Mouse (Mus musculus): ENCODE measurements around the gene Hba-a2. TPM values are rescaled to one million over a fixed set of nuclear protein-coding genes. Genes with fewer than 3 reads are reported as not detected.
"Not testable (repeated sequence)": the region's sequence is repeated elsewhere in the genome, so short reads cannot be mapped to it uniquely, and the experiment has no call there.

The Hba-a2 gene
- 1,000 to 10,000 TPM in 1 of 2 experiments, 100 to 1,000 TPM in 1; 662 to 1,092 TPM for total RNA-seq (2021)
- long read RNA-seq, experiment 1, transcript Hba-a2-201 (3 exons, 554 nt), result major isoform, 109 of 111 reads
- long read RNA-seq, experiment 1, partial matches to known transcripts, result 1 of 111 reads
- long read RNA-seq, experiment 1, other reads (novel, unspliced or antisense), result 0 of 111 reads
- long read RNA-seq, experiment 2, transcript Hba-a2-201 (3 exons, 554 nt), result major isoform, 69 of 70 reads
- long read RNA-seq, experiment 2, partial matches to known transcripts, result 0 of 70 reads
- long read RNA-seq, experiment 2, other reads (novel, unspliced or antisense), result 0 of 70 reads

DNA sequence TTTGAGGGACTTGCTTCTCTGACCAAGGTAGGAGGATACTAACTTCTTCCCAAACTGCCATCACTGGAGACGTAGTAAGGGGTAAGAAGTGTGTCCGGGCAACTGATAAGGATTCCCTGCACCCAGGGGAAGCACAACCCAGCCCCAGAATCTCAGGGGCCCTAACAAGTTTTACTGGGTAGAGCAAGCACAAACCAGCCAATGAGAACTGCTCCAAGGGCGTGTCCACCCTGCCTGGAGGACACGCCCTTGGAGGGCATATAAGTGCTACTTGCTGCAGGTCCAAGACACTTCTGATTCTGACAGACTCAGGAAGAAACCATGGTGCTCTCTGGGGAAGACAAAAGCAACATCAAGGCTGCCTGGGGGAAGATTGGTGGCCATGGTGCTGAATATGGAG, at the start of gene Hba-a2:
Gene Hba-a2 (plus strand): TSS at position 287 of the 400 bp plus-strand sequence.
- not testable (repeated sequence) for DNase-seq

DNA sequence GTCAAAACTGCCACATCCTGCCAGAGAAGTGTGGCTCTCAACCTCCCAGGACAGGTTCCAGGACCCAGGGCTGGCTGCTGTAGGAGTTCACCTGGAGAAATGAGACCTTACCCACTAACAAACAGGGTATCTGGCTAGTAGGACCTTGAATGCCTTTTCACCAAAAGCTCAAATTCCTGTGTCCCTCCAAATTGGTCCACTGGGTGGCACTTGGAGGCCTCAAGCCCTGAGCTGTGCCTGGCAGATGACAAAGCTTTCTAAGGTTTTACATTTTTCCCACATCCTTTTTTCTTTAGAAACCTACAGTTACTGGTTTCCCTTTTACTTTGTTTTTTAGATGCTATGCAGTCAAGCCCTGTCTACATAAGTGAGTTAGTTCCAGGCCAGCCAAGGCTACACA, 49.2 kb upstream of the Hba-a2 start:
- DNase-seq, result no peak

DNA sequence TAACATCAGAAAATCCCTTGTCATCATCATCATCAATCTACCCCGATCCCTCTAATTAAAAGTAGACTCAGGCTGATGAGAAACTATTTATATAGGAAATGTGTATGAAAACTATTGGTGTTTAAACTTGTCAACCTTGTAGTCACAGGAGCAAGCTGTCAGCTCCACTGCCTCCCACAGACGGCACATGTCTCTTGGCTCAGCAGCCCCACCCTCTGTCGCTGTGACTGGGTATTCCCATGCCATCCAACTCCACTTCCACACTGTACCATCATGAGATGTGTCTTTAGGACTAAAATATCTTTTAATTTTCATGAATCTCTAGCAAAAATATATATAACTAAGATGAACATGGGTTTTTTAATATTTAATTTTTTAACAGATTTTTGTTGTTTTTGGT, 47.9 kb upstream of the Hba-a2 start:
- no peak for DNase-seq

DNA sequence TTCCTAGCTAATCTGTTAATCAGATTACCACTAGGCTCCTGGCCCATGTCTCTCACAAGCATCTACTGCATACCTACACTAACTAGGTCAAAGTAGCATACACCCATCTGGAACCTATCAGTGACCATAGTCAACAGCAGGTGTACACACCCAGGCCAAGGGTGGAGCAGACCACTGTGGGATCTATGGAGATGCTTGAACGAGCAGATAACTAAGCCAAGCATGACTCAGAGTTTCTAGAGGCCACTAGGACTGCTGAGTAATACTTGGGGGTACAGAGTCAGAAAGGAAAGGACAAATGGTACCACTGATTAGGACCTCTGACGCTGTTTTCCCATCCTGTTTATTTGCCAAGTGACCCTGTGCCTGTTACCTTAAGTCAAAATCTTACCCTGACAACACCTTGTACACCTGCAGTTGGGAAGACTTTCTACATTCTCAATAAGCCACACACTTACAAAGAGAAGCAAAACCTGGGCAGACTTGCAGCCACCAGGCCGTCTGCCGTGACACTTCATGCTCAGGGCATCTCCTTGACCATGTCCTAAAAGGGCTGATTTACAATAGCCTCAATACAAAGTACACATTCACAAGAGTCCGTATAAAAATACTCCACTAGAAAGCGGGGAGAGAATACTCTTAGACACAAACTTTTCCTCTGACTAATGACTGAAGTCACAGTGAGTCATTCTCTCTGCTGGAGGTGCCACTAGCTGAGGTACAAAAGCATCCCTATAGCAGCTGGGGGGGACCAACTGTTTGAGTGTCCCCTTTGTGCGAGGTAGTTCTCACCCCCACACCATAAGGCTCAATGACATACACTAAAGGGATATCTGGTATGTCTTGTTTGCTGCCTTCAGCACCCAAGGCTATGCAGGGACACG, 45.2 kb upstream of the Hba-a2 start:
- DNase-seq, result no peak

DNA sequence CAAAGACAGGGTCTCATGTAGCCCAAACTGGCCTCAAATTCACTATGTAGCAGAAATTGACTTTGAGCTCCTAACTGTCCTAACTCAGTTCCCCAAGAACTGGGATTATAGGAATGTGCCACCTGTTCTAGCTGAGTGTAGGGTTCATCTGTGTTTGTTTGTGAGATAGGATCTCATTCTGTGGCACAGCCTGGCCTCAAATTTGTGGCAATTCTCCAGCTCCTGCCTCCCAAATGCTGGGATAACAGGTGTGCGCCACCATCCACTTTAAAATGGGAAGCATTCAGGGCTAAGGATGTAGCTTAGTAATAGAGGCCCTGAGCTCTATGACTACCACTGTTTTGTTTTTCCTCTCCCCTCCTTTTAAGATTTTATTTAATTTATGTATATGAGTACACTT, 43.2 kb upstream of the Hba-a2 start:
- DNase-seq, result no peak

DNA sequence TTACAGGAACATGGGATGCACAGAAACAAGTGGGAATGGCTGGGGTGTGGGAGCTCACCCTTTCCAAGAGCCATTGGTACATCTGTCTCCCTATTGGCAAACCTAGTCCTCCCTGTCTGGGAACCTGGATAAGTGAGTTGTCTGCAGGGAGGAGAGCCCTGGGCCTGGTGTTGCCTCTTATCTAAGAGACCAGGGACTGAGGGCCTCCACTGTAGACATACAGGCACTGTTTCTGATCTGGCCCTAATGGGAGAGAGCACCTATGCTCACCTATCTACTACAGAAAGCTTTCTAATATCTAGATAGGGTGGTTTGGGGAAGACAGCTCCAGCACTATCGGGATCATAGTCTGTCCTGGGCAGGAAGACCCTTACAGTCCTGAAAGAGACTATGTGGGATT, 40.1 kb upstream of the Hba-a2 start:
- DNase-seq, result no peak

DNA sequence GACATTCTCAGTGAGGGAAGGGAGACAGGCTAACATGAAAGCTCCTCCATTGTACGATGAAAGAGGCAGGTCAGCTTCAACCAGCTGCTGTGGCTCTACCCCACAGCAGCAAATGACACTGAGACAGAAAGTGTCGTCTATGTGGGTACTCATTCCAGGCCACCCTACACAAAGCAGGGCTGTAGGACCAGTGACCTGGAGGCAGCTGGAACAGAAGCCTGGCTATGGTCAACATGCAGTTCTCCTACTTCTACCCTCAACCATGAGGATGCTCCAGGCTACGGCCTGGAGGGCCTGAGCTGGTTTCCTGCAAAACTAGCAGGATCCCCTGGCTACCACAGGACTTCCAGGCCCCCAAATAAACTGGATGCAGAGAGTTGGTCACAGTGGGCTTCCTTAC, 39.7 kb upstream of the Hba-a2 start:
- no peak for DNase-seq

DNA sequence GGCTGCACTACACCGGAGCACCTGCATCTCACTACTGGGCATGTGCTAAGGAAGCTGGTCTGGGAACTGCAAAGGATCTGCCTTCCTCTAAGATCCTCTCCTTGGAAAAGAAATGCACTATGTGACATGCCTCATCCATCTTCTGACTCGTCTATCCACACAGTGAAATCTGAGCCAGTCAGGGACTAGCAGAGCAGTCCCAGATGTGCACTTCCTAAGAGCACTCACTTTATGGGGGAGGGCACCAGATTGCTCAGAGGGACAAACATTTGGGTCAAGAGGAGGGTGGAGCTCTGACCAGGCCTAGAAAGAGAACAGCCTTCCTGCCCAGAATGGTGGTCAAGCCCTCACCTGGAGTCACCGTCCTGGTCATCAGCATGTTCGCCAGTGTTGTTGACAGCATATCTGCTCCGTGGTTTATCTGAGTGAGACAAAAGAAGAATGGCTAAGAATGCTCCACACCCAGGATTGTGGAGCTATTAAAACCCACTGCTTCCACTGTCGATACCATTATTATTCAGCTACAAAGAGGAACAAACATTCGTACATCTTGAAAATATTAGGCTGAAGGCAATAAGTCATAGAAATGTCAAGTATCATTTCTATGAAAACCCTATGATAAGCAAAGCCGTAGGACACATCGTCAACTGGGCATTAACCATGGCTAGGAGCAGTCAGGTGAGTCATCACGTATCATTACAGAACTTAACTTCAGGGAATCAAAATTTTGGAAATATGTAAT, 33.4 kb upstream of the Hba-a2 start:
- no peak for DNase-seq

DNA sequence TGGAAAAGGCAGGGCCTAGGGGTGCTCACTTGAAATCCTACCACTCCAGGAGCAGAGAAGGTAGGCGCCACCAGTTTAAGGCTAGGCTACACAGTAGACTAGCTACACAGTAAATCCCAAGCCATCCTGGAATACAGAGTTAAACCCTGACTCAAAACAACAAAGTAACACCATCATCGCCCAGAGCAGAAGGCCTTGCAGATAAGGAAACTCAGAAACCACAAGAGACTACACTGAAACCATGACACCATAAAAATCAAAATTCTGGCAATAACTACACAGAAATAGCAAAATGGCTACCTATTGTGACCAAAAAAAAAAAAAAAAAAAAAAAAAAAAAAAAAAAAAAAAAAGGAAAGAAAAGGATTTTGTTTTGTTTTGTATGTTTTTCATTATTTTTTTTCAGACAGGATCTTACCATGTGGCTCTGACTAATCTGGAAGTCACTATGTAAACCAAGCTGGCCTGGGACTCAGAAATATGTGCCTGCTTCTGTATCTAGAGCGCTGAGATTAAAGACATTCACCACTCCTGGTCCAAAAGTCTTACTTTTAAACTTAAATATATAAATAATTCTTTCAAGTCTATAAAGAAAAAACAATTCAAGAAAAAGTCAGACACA, 31.1 kb upstream of the Hba-a2 start:
- no peak for DNase-seq

DNA sequence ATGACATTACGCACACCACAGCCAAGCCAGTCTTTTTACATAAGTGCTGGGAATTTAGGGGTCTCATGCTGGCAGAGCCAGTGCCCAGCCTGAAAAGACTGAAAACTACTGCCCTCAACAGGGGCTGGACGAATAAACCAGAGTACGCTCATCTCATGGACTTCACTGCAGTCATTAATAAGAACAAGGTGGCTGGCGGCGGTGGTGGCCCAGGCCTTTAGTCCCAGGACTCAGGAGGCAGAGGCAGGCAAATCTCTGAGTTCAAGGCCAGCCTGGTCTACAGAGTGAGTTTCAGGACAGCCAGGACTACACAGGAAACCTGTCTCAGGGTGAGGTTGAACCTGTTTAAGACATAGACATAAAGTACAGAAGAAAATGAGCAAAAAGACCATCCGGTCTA, 30.1 kb upstream of the Hba-a2 start:
- no peak for DNase-seq

DNA sequence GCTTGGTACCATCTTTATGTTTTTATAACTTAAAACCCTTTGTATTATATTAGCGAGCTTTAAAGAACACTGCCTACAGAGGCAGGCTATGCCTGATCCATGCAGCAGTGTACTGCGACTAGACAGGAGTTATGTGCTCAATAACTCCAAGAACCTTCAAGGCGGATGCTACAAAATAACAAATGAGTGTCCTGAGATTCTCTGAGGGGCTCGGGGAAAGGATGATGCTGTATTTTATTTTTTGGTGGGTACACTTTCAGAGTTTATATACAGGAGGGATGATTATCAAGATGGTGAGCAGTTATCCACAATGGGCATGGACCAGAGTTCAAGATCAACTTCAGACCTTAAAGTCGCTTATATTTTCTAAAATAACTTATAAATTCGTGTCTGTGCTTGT, 29.5 kb upstream of the Hba-a2 start:
- no peak for DNase-seq

DNA sequence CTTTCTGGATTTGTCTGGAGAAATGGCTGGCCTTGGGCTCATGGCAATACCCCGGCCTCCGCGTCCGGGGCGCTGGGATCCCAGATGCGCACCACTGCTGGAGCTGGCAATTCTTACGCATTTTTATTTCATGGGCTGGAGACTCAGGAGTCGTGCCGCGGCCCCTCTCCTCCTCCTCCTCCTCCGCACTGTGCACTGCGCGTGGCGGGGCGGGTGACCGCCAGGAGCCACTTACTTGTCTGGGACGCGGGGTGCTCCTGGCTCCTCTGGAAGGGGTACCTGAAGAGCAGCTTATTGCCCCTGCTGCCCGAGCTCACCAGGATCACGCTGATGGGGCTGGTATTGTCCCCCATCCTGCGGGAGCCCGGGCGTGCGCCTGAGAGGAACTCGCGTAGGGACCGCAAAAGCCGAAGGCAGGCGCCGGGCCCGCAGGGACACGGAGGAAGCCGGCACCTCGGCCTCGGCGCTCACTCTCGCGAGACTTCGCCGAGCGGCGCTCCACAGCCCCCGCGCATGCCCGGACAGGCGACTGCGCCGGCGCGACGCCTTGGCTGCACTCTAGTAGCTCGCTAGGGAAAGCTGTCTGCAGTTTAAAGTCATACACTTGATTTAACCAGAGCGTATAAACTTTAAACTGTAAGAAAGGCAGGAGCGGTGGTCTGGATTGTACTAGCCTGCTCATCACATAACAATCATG, 29.0 kb upstream of the Hba-a2 start, which contains the start of gene Nprl3:
Gene Nprl3 (minus strand): TSS at position 520 of the 697 bp plus-strand sequence.
- peak; percentile 98 for DNase-seq

DNA sequence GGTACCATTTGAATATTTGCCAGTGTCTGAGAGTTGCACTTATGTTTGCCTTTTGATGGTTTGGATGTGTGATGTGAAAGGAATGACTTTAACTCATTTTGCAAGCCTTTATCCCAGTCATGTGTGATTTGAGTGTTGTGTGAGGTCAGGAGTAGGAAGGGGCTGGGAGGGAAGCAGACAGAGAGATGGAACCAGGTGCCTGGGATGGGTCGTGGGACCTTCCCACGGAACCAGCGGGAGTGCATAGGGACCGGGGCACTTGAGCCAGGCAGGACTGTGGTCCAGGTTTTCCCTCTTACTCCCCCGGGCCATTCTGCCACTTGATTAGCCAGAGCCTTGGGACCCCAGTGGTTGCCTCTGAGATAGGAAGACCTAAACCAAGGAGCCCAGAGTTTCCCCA, 28.3 kb upstream of the Hba-a2 start:
- DNase-seq, result no peak

DNA sequence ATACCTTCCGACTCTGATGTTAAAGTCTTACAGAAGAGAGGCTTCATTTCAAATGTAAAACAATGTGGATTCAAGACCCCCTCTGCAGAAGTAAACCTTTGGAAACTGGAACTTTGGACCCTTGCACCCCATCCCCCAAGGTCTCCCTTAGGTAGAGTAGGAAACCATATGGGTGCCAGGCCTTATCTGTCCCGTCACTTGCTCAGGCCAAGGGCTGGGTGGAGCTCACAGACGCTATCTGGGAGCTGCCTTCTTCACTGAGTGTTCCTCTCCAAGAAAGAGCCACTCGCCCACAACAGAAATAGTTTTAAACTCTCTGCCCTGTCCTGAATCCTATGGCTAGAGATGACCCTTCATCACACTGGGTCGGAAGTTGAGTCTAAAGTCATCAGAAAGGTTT, 27.3 kb upstream of the Hba-a2 start:
- no peak for DNase-seq

DNA sequence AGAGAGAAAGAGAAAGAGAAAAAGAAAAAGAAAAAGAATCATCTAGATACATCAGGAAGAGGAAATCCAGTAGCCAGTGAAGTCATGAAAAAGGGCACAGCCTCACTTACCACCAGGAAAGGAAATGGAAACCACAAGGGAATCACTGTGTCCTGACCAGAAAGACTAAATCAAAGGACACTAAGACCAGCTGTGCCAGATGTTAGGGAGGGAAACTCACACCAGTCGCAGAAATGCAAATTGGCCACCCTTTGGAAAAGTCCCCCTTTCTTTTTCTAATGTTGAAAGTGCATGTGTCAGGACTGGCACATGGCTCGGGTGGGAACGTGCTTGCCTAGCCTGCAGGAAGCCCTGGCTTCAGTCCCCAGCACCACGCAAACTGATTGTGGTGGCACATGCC, 25.1 kb upstream of the Hba-a2 start:
- DNase-seq, result no peak

DNA sequence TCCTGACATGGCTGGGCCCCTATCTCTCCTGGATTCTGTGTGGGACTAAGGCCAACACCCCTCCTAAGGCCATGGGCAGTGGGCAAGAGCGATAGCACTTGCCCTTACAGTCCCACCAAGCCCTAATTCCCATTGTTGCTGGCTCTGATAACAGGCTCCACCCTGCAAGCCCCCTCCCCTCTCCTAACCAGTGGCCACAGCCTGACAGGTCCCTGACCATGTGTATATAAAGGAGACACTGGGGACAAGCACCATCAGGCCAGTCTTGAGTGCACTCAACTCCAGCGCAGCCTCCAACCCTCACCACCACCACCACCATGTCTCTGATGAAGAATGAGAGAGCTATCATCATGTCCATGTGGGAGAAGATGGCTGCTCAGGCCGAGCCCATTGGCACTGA, 19.9 kb upstream of the Hba-a2 start, which contains the start of gene Hba-x:
Gene Hba-x (plus strand): TSS at position 54 of the 400 bp plus-strand sequence.
- no peak for DNase-seq

DNA sequence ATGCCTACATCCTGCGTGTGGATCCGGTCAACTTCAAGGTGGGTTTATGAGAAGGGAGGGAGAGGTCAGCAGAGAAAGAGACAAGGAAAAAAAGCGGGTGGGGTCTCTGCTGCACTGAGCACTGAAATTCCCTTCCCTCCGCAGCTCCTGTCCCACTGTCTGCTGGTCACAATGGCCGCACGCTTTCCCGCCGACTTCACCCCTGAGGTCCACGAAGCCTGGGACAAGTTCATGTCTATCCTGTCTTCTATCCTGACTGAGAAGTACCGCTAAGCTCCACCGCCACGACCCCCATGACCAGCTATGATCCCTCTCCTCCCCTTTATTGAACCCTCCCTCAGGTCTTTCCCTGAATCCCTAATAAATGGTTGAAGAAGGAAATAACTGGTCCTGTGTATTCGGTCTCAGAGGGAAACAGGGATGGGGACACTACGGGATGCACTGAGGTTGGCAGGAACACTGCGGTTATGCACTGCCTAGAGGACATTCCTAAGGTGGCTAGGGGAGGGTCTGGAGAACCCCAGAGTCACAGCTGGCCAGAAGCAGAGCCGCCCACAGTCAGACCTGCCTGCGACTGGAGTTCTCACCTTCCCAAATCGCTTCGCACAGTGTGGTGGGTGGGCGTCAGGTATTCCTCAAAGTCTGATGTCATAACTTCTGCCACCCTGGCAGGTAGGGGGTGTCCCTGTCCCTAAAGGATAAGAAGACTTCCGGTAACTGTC, 18.4 kb upstream of the Hba-a2 start:
- DNase-seq, result no peak

DNA sequence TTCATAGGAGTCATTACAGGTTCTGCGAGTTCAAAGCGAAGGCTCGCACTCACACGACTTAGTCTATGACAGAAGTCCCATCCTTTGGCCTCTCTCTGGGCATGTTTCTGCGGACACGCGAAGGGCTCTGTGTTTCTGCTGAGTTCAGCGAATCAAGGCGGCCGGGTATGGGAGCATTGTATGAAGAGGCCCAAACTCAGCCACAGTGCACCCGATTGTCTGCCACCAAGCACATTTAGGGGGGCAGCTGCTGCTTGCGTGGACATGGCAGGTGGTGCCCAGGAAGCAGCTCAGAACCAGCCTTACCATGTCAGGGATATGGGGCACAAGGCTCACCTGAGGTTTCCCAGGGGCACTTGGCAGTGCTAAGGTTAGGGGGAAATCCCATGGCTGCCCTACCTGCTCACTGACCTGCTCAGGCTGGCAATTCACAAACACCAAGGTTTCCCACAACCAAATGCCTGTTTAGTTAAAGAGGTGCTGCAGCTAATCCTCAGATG, 17.8 kb upstream of the Hba-a2 start:
- DNase-seq, result no peak

DNA sequence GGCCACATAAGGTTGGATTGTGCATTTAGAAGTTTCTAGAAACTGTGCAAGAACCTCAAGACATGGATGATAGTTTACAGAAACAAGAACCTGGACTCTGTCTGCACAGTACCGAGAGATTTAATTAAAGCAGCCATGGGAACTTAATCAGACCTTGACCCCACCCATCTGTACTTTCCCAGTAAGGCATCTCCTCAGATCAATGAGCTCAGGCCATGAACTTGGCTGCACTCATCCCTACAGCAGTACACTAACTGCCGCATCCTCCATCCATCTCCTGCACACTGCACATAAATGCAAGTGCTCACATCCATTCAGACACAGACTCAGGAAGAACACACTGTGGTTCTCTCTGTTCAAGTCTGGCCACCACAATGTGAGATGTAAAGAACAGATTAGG, 15.6 kb upstream of the Hba-a2 start:
- no peak for DNase-seq

DNA sequence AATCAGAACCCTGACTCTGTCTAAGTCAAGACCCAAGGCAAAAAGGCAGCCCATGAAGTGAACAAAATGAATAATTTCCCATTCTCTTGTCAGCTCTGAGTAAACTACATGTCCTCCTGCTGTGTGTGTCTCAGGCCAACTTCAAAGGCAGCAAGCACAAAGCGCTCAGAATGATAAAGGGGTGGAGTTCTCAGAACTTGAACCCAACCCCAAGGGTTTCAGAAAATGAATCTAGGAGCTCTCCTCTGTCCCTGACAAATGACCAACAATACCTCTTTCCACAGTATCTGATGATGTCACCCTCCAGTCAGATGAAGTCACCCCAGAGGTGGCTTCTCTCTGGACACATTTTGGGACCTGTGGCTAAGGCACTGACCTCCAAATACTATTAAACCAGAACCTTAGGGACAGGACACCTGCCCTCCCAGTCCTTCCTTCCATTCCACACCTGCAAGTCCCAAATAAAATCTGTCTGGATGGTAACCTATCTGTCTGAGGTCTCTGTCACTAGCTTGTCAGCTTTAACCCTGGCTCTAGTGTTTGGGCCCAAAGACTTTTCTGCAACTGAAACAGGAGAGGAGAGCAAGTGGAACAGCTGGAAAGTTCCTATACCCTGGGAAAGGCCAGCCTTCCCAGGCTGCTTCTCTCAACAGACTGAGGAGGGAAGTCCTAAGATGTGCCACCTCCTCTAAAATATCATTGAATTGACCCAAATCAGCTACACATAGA, 14.7 kb upstream of the Hba-a2 start:
- no peak for DNase-seq
